Mouse (Mus musculus) intestine, embryonic 14.5 days (tissue): ENCODE measurements around the gene Znrf1. TPM values are rescaled to one million over a fixed set of nuclear protein-coding genes. Genes with fewer than 3 reads are reported as not detected.
A peak's percentile ranks its signal among the peaks of the same experiment; 100 is the strongest.

Experiments
- ATAC-seq: fragments of 200-750 bp; cut with Nextera tagmentation; replicated peaks from 2 replicates; pipeline ENCODE4 v1.8.0; 2017; ENCODE audit warnings: low read depth, moderate number of reproducible peaks, moderate TSS enrichment, moderate library complexity; ENCODE audit not compliant: low FRiP score, low TSS enrichment
- DNase-seq: peaks from one replicate; pipeline ENCODE4 v3.0.0-alpha.2; 2018; ENCODE audit warnings: low spot score
- H3K27ac ChIP-seq: fragments of 300-500 bp; sonication (generic); 2 replicates; pipeline ENCODE4 v1.5.1; 2014; ENCODE audit warnings: low read depth, mild to moderate bottlenecking, control low read depth
- H3K27me3 ChIP-seq: fragments of 300-500 bp; sonication (generic); replicated peaks from 2 replicates; pipeline ENCODE4 v1.6.1; 2014; ENCODE audit warnings: low read length, control low read depth; ENCODE audit not compliant: control insufficient read depth, insufficient read depth
- H3K36me3 ChIP-seq: fragments of 300-500 bp; sonication (generic); 2 replicates; pipeline ENCODE4 v1.6.1; 2014; ENCODE audit warnings: low read length, control low read depth; ENCODE audit not compliant: control insufficient read depth, insufficient read depth
- H3K4me1 ChIP-seq: fragments of 300-500 bp; sonication (generic); replicated peaks from 2 replicates; pipeline ENCODE4 v1.6.1; 2014; ENCODE audit warnings: low read length, control low read depth, mixed read lengths; ENCODE audit not compliant: control insufficient read depth, insufficient read depth
- H3K4me2 ChIP-seq: fragments of 300-500 bp; sonication (generic); 2 replicates; pipeline ENCODE4 v1.6.1; 2014; ENCODE audit warnings: low read length
- H3K4me3 ChIP-seq: fragments of 300-500 bp; sonication (generic); 2 replicates; pipeline ENCODE4 v1.5.1; 2014; ENCODE audit warnings: low read depth, low read length, control low read depth, mixed read lengths
- H3K9ac ChIP-seq: fragments of 300-500 bp; sonication (generic); 2 replicates; pipeline ENCODE4 v1.6.1; 2014; ENCODE audit warnings: mild to moderate bottlenecking, low read length
- H3K9me3 ChIP-seq: fragments of 300-500 bp; sonication (generic); 2 replicates; pipeline ENCODE4 v1.6.1; 2016; ENCODE audit warnings: low read length, control low read depth; ENCODE audit not compliant: control insufficient read depth
- WGBS: fragments of 180-500 bp; shearing (Covaris S2); extraction: QIAGEN DNeasy Blood & Tissue Kit; methylation state at CpG from one replicate; pipeline ENCODE4 v1.1.7; 2014; 5-methylcytosine and 5-hydroxymethylcytosine counted together
- polyA plus RNA-seq: library from polyadenylated mRNA; unstranded; fragments of >200 nt; fragmentation: Nextera tagmentation; extraction: Ambion mirVana; gene quantifications from 2 replicates; pipeline ENCODE4 v1.2.1, GENCODE M21; 2014

Gene Znrf1
- polyA plus RNA-seq, 1 experiment from 2014 or later: 34.2 TPM

DNA sequence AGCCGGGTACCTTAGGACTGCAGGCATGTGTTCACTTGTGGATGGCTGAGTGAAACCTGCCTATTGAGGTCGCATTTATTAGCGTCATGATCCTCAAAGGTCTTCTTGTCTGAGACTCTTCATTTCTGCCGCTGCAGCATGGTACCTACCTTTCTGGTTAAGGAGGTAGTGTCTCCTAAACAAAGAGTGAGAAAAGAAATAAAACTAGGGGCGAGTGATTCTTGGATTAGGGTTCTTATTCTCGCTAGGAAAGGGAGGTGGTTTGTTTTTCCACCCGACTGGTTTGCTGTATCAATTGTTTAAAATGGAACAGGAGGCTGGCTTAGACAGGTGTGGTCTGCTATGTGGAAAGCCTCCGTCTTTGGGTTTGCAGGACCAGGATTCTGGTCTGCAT, 1.9 kb downstream of the Znrf1 start:
- Histone ChIP-seq H3K4me1 (peaks cover 24% of the 10 kb centered on the region), H3K4me3 (peak overlapping the region; percentile 90), H3K9me3 (no peaks in the 10 kb centered on the region), H3K9ac (peak overlapping the region; percentile 95), H3K27me3 (no peaks in the 10 kb centered on the region), H3K4me2 (peak overlapping the region; percentile 76), H3K27ac (no peak overlapping the region), H3K36me3 (no peaks in the 10 kb centered on the region)
- no peak for DNase-seq
- no peak for ATAC-seq
- 6% methylated on average over 8 of the region's 8 CpGs for WGBS

DNA sequence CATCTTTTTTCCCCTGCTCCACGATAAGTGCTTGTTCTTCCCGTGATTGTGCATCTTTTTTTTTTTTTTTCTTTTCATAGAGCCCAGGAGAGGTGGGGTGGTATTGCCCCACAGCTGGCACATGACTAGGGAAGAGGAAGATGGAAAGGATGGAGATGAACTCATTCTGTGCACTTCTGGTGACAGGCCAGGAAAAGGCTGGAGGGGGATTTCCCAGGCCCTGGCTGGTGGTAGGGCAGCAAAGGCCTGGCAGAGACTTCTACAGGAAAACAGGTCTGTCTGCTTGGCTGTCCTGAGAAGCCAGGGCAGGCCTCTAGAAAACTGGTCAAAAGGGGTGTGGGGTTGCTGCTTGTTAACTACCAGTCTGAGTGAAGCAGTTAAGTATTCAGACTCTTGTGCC, 2.3 kb downstream of the Znrf1 start:
- no peak overlapping the region for H3K27ac ChIP-seq
- no peak for DNase-seq
- peak overlapping the region; percentile 76 for H3K4me2 ChIP-seq
- H3K4me3 ChIP-seq: peak overlapping the region; percentile 90
- H3K4me1 ChIP-seq: peaks cover 24% of the 10 kb centered on the region
- peak overlapping the region; percentile 95; the same call in 1 of the 2 replicates for H3K9ac ChIP-seq
- H3K36me3 ChIP-seq: no peaks in the 10 kb centered on the region
- H3K9me3 ChIP-seq: no peaks in the 10 kb centered on the region
- no peak for ATAC-seq
- no peaks in the 10 kb centered on the region for H3K27me3 ChIP-seq
- 15% methylated on average over 2 of the region's 2 CpGs for WGBS

DNA sequence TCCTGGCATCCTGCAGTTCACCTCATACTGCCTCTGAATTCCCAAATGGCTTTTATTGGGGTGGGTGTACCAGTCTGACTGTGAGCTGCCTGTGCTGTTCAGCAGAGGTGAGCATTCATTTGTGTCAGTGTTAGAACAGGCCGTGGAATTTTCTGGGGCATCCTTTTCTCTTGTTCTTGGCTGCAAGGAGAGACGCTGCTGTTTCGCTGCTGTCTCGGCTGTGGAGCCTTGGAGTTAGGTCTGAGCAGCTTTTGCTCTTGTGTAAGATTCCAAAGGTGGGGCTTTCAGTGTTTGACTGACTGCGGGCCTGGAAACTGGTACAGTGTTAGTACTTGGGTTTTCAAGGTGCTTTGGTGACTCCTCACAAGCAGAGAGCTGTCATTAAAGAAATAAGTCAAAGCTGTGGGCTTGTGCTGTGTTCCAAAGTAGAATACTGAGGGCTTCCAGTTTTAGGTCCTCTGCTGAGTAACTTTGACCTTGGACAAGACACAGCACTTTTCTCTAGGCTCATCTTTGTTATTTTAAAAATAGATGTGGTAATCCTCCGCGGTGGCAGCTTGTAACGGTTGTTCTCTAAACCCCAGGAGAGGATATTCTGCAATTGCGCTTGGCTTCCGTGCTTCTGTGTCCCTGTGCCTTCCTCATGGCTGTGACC, 3.7 kb downstream of the Znrf1 start:
- no peak for ATAC-seq
- Histone ChIP-seq H3K9me3 (peaks cover 2% of the 10 kb centered on the region; the same call in 1 of the 2 replicates), H3K4me1 (peaks cover 24% of the 10 kb centered on the region), H3K36me3 (no peaks in the 10 kb centered on the region), H3K4me2 (peak overlapping the region; percentile 76), H3K27ac (no peak overlapping the region), H3K27me3 (no peaks in the 10 kb centered on the region), H3K4me3 (0 out of 2 replicates have a peak overlapping the region, but pooled peaks have one; percentile 4), H3K9ac (no peak overlapping the region)
- no peak for DNase-seq
- 59% methylated on average over 10 of the region's 10 CpGs for WGBS

DNA sequence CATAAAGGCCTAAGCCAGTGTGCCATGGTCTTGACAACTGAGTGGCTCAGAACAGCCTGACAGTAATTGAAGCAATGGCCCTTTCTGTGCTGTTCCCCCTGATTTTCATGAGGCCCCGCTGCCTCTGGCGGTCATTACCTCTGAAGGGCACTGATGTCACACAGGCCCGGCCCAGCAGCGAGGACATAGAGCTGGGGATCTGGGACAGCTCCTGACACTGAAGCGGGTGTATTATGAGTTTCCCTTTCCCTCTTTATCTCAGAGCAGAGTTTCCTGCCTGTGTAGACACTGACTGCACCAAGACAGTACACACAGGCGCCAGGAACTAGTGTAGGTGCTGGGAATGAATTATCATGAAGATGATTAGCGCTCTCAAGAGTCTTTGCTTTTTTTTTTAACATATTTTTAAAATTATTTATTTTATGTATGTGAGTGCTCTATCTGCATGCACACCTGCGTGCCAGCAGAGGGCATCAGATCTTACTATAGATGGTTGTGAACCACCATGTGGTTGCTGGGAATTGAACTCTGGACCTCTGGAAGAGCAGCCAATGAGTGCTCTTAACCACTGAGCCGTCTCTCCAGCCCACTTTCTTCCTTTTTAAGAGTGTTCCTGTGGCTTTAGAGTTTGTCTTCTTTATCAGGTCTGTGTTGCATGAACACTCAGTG, 7.9 kb downstream of the Znrf1 start:
- no peak overlapping the region for H3K9ac ChIP-seq
- no peaks in the 10 kb centered on the region for H3K27me3 ChIP-seq
- H3K4me1 ChIP-seq: peaks cover 16% of the 10 kb centered on the region
- H3K36me3 ChIP-seq: peaks cover 3% of the 10 kb centered on the region; the same call in 1 of the 2 replicates
- no peak overlapping the region for H3K4me2 ChIP-seq
- ATAC-seq (no peak), DNase-seq (no peak)
- 95% methylated on average over 9 of the region's 9 CpGs for whole genome bisulfite sequencing
- no peak overlapping the region for H3K4me3 ChIP-seq
- H3K27ac ChIP-seq: no peak overlapping the region
- H3K9me3 ChIP-seq: peaks cover 2% of the 10 kb centered on the region; the same call in 1 of the 2 replicates

DNA sequence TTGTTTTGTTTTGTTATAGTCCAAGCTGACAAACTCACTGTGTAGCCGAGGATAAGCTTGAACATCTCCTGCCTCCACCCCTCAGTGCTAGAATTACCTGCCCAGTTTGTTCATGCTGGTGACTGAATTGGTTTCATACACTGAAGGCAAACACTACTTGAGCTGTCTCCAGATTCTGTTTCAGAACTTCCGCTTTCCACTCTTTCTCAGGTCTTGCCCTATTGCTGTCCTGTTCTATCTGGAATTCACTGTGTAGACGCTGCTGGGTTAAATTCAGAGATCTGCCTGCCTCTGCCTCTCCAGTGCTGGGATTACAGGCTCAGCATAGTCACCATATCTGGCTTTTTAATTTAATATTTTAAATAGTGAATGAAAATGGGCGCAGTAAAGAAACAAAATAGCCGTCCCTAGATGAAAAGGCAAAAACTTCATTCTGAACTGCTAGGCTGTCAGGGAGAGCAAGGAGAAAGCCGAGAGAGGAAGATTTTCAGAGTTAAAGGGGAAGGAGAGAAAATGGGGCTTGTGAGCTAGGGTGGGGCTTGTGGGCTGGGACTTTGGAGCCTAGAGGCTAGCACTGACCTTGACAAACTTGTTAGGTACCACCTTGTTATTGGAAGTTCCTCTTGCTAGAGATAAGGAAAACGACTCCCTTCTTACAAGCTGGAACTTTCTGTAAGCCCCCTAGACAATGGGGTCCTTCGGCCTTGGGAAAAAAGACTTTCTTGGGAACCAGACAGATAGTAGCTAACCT, 9.7 kb downstream of the Znrf1 start:
- Histone ChIP-seq H3K4me3 (no peak overlapping the region), H3K9me3 (peaks cover 2% of the 10 kb centered on the region; the same call in 1 of the 2 replicates), H3K27ac (no peak overlapping the region), H3K36me3 (peaks cover 3% of the 10 kb centered on the region; the same call in 1 of the 2 replicates), H3K4me1 (peaks cover 7% of the 10 kb centered on the region; the same call in 1 of the 2 replicates), H3K4me2 (no peak overlapping the region), H3K27me3 (no peaks in the 10 kb centered on the region), H3K9ac (no peak overlapping the region)
- ATAC-seq: no peak
- 72% methylated on average over 8 of the region's 8 CpGs for WGBS
- DNase-seq: no peak

DNA sequence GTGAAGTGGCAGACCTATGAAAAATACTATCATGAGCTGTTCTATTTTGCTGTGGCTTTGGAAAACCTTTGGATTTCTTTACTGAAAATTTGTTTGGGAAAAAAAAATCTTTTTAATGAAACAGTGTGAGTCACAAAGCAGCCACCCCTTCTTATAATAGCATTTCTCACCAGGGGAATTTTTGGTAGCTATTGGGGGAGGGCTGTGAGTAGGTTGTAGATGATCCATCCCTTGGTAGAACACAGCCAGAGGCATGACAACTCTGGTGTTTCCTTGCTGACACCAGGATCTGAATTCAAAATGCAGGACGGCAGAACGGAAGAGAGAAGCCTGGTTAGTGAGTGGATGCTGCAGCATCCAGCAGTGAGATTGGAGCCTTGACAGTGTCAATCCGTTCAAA, 11.2 kb downstream of the Znrf1 start:
- no peak for ATAC-seq
- no peak overlapping the region for H3K4me2 ChIP-seq

DNA sequence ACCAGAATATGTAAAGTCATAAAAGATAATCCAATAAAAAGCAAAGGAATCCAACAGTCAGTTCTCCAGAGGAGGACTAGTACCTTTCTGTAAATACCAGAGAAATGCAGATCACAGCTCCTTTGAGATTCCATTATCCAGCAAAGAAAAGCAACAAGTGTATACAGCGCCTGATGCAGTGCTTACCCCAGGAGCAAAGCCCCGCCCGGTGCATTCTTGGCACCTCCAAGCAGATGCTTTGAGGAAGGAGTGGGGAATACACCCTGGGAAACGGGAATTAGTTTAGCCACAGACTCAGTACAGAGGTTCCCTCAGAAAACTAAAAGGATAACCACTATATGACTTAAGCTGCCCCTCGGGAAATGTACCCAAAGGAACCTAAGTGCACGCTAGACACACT, 12.3 kb downstream of the Znrf1 start:
- no peak for ATAC-seq
- Histone ChIP-seq H3K36me3 (peaks cover 3% of the 10 kb centered on the region; the same call in 1 of the 2 replicates), H3K9ac (no peak overlapping the region), H3K4me2 (no peak overlapping the region), H3K4me1 (peaks cover 8% of the 10 kb centered on the region; the same call in 1 of the 2 replicates), H3K27me3 (no peaks in the 10 kb centered on the region), H3K27ac (no peak overlapping the region), H3K9me3 (peaks cover 2% of the 10 kb centered on the region; the same call in 1 of the 2 replicates), H3K4me3 (no peak overlapping the region)
- no peak for DNase-seq
- WGBS: 83% methylated on average over 6 of the region's 6 CpGs

More for the DNA sequence above, 11.2 kb downstream of the Znrf1 start:
- WGBS: 87% methylated on average over 3 of the region's 3 CpGs
- H3K27ac ChIP-seq: no peak overlapping the region
- H3K36me3 ChIP-seq: peaks cover 3% of the 10 kb centered on the region; the same call in 1 of the 2 replicates
- no peaks in the 10 kb centered on the region for H3K27me3 ChIP-seq
- no peak overlapping the region for H3K9ac ChIP-seq
- H3K9me3 ChIP-seq: peaks cover 2% of the 10 kb centered on the region; the same call in 1 of the 2 replicates
- H3K4me1 ChIP-seq: peaks cover 8% of the 10 kb centered on the region; the same call in 1 of the 2 replicates
- no peak for DNase-seq
- no peak overlapping the region for H3K4me3 ChIP-seq
